19 mouse cellular contexts compared by ENCODE assay signal in the genomic region with DNA sequence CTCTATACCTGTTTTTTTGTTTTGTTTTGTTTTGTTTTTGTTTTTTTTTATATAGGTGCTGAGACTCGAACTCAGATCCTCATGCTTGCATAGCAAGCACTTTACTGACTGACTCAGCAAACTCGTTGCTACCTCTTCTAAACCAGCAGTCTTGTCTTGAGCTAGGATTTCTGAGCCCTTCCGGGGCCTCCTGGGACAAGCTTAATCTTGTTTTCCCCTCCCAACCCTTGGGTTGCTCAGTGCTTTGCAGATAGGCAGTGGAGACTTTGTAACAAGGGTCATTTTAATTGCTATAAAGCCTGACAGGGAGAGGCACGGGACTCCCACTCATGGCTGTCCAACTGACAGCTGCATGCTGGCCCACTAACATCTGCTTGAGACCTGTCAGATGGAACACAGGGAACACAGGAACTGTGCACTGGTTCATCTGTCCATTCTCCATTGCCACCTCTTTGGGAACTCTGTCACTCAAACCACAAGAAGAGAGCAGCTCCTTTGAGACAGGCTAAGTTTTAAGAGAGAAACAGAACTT.
A peak's percentile ranks its signal among the peaks of the same experiment; 100 is the strongest.
DNase-seq lines count a peak whose midpoint lies in the region; ATAC-seq lines count a peak whose summit lies in the region.
"Had no signal": no experiment of that assay in that cellular context is flagged by ENCODE, and none has a peak within 500 bp of the region (broad histone marks: within the 10 kb centered on the region; RNA-seq: fewer than 3 reads in every experiment).

No protein-coding gene starts in this region.

- H3K36me3 ChIP-seq in midbrain, embryonic 13.5 days: no peaks in the 10 kb centered on the region
- H3K36me3 ChIP-seq in midbrain, embryonic 10.5 days: no peaks in the 10 kb centered on the region
- H3K36me3 ChIP-seq in neural tube, embryonic 15.5 days: no peaks in the 10 kb centered on the region
- H3K36me3 ChIP-seq: embryonic facial prominence, embryonic 13.5 days; G1E; heart, embryonic 15.5 days; limb, embryonic 15.5 days had no signal

- H3K27ac ChIP-seq in midbrain, embryonic 13.5 days: 0 out of 2 replicates have a peak overlapping the region, but pooled peaks have one; percentile 2
- H3K27ac ChIP-seq in midbrain, embryonic 10.5 days (replicated peaks): no peak overlapping the region
- H3K27ac ChIP-seq in neural tube, embryonic 15.5 days (replicated peaks): no peak overlapping the region
- H3K27ac ChIP-seq: embryonic facial prominence, embryonic 13.5 days; heart, embryonic 15.5 days; hindbrain, embryonic 14.5 days; limb, embryonic 15.5 days had no signal

- no peak overlapping the region for H3K9ac ChIP-seq in midbrain, embryonic 13.5 days (replicated peaks)
- H3K9ac ChIP-seq in neural tube, embryonic 15.5 days (replicated peaks): no peak overlapping the region
- H3K9ac ChIP-seq: embryonic facial prominence, embryonic 13.5 days; forebrain, embryonic 13.5 days; heart, embryonic 15.5 days; hindbrain, embryonic 14.5 days; limb, embryonic 15.5 days had no signal

- no peak overlapping the region for H3K4me3 ChIP-seq in midbrain, embryonic 13.5 days (replicated peaks)
- no peak overlapping the region for H3K4me3 ChIP-seq in midbrain, embryonic 10.5 days
- H3K4me3 ChIP-seq in neural tube, embryonic 15.5 days (replicated peaks): no peak overlapping the region
- H3K4me3 ChIP-seq: embryonic facial prominence, embryonic 13.5 days; forebrain, embryonic 13.5 days; heart, embryonic 15.5 days; limb, embryonic 15.5 days had no signal

- H3K9me3 ChIP-seq in midbrain, embryonic 13.5 days: no peaks in the 10 kb centered on the region
- H3K9me3 ChIP-seq in midbrain, embryonic 10.5 days (replicated peaks): no peaks in the 10 kb centered on the region
- no peaks in the 10 kb centered on the region for H3K9me3 ChIP-seq in neural tube, embryonic 15.5 days (replicated peaks)
- H3K9me3 ChIP-seq: embryonic facial prominence, embryonic 13.5 days; forebrain, embryonic 13.5 days; G1E; heart, embryonic 15.5 days; limb, embryonic 15.5 days had no signal

- no peak for DNase-seq in midbrain, embryonic 10.5 days (ENCODE audit: low spot score)
- peak; percentile 46 for DNase-seq in c-Kit-positive CD71-positive TER-119-negative erythroid progenitor cells, embryonic 14.5 days (ENCODE audit: low read depth)
- peak; percentile 75 for DNase-seq in liver
- DNase-seq in retina, embryonic 14.5 days (ENCODE audit: low spot score): peak; percentile 38
- DNase-seq in yolk sac, embryonic 10.5 days (ENCODE audit: low spot score): no peak
- DNase-seq: adrenal gland, postnatal 10 days; cerebellum, adult 11 months; kidney, adult 2 months; lung, postnatal 14 days; right cerebral cortex, postnatal 25 days; thymus, adult 18-20 months had no signal

- H3K27me3 ChIP-seq in midbrain, embryonic 13.5 days: peaks cover 3% of the 10 kb centered on the region; the same call in 1 of the 2 replicates
- H3K27me3 ChIP-seq in midbrain, embryonic 10.5 days (ENCODE audit: low read depth, poor library complexity, severe bottlenecking): peaks cover 3% of the 10 kb centered on the region; the same call in 1 of the 2 replicates
- 0 out of 2 replicates have a peak, but pooled peaks cover 5% of the 10 kb centered on the region for H3K27me3 ChIP-seq in neural tube, embryonic 15.5 days (replicated peaks)
- H3K27me3 ChIP-seq: embryonic facial prominence, embryonic 13.5 days; limb, embryonic 15.5 days had no signal

- peaks cover 27% of the 10 kb centered on the region for H3K4me1 ChIP-seq in midbrain, embryonic 13.5 days (replicated peaks)
- peaks cover 40% of the 10 kb centered on the region for H3K4me1 ChIP-seq in midbrain, embryonic 10.5 days
- H3K4me1 ChIP-seq in neural tube, embryonic 15.5 days: peaks cover 25% of the 10 kb centered on the region
- H3K4me1 ChIP-seq: heart, embryonic 15.5 days had no signal

- WGBS in midbrain, embryonic 13.5 days: 39% methylated on average over 4 of the region's 4 CpGs
- 46% methylated on average over 4 of the region's 4 CpGs for whole genome bisulfite sequencing in midbrain, embryonic 10.5 days
- 74% methylated on average over 4 of the region's 4 CpGs for WGBS in neural tube, embryonic 15.5 days

- no peak for ATAC-seq in midbrain, embryonic 13.5 days
- no peak for ATAC-seq in neural tube, embryonic 15.5 days (ENCODE audit: low FRiP score)

- no peak overlapping the region for H3K4me2 ChIP-seq in midbrain, embryonic 13.5 days (replicated peaks)
- H3K4me2 ChIP-seq in neural tube, embryonic 15.5 days: no peak overlapping the region
- H3K4me2 ChIP-seq: embryonic facial prominence, embryonic 13.5 days; forebrain, embryonic 13.5 days; heart, embryonic 15.5 days; hindbrain, embryonic 14.5 days; limb, embryonic 15.5 days had no signal

Comparison
In these comparisons a context has a peak if more than half of its experiments do, and no peak if none do; other contexts are left out.
1. DNase-seq: peak in c-Kit-positive CD71-positive TER-119-negative erythroid progenitor cells, embryonic 14.5 days (single experiment), liver (single experiment) and retina, embryonic 14.5 days (single experiment); none in midbrain, embryonic 10.5 days (single experiment) and yolk sac, embryonic 10.5 days (single experiment).